In genomic region chr7:133037618-133038017, GRCm38 (mm10) we compare ENCODE assay signal across 11 mouse cellular contexts.
DNase-seq lines count a peak whose midpoint lies in the region; ATAC-seq and TF ChIP-seq lines count a peak whose summit lies in the region.
"Had no signal": no experiment of that assay in that cellular context is flagged by ENCODE, and none has a peak within 500 bp of the region (broad histone marks: within the 10 kb centered on the region; RNA-seq: fewer than 3 reads in every experiment).

No protein-coding gene starts in this region.

- H3K36me3 ChIP-seq in forebrain, embryonic 10.5 days (replicated peaks), result peaks cover 14% of the 10 kb centered on the region; the same call in 1 of the 2 replicates
- no peaks in the 10 kb centered on the region for H3K36me3 ChIP-seq in forebrain, embryonic 16.5 days (ENCODE audit: control insufficient read depth, insufficient read depth)
- no peaks in the 10 kb centered on the region for H3K36me3 ChIP-seq in kidney, postnatal 0 days (ENCODE audit: insufficient read depth, low read length)
- no peaks in the 10 kb centered on the region for H3K36me3 ChIP-seq in intestine, embryonic 15.5 days
- H3K36me3 ChIP-seq: embryonic facial prominence, embryonic 15.5 days had no signal

- peak overlapping the region; percentile 52 for H3K27ac ChIP-seq in forebrain, embryonic 10.5 days
- no peak overlapping the region for H3K27ac ChIP-seq in forebrain, embryonic 16.5 days (ENCODE audit: low read length)
- H3K27ac ChIP-seq in kidney, postnatal 0 days, result peak overlapping the region; percentile 77
- H3K27ac ChIP-seq in intestine, embryonic 15.5 days, result peak overlapping the region; percentile 66
- H3K27ac ChIP-seq: embryonic facial prominence, embryonic 15.5 days; left cerebral cortex, adult 2 months had no signal

- H3K9me3 ChIP-seq in forebrain, embryonic 10.5 days, result no peaks in the 10 kb centered on the region
- H3K9me3 ChIP-seq in forebrain, embryonic 16.5 days (ENCODE audit: control insufficient read depth, low read length), result no peaks in the 10 kb centered on the region
- H3K9me3 ChIP-seq in kidney, postnatal 0 days (replicated peaks; ENCODE audit: low read length), result no peaks in the 10 kb centered on the region
- H3K9me3 ChIP-seq in intestine, embryonic 15.5 days, result no peaks in the 10 kb centered on the region
- H3K9me3 ChIP-seq: embryonic facial prominence, embryonic 15.5 days had no signal

- no peak overlapping the region for H3K4me2 ChIP-seq in forebrain, embryonic 16.5 days (ENCODE audit: low read length)
- H3K4me2 ChIP-seq in kidney, postnatal 0 days (ENCODE audit: low read length), result no peak overlapping the region
- no peak overlapping the region; the same call in 1 of the 2 replicates for H3K4me2 ChIP-seq in intestine, embryonic 15.5 days (replicated peaks)
- H3K4me2 ChIP-seq: embryonic facial prominence, embryonic 15.5 days had no signal

- H3K27me3 ChIP-seq in forebrain, embryonic 10.5 days (ENCODE audit: poor library complexity, severe bottlenecking), result no peaks in the 10 kb centered on the region
- no peaks in the 10 kb centered on the region for H3K27me3 ChIP-seq in forebrain, embryonic 16.5 days (replicated peaks; ENCODE audit: control insufficient read depth, insufficient read depth, low read length)
- H3K27me3 ChIP-seq in kidney, postnatal 0 days (ENCODE audit: insufficient read depth, low read length), result no peaks in the 10 kb centered on the region
- H3K27me3 ChIP-seq in intestine, embryonic 15.5 days (replicated peaks), result no peaks in the 10 kb centered on the region
- H3K27me3 ChIP-seq: embryonic facial prominence, embryonic 15.5 days had no signal

- no peak for DNase-seq in forebrain, embryonic 10.5 days (ENCODE audit: extremely low spot score, low spot score)
- no peak for DNase-seq in kidney, postnatal 0 days (ENCODE audit: low spot score)
- DNase-seq in kidney, adult 8-10 months, result no peak
- DNase-seq in mesoderm, embryonic 11.5 days (ENCODE audit: low read depth, low spot score), result peak; percentile 34
- DNase-seq in cerebellum, adult 8-10 months, result no peak
- no peak for DNase-seq in adrenal gland, adult 8-10 months
- DNase-seq: midbrain, embryonic 14.5 days had no signal

- ATAC-seq in forebrain, embryonic 16.5 days, result no peak
- ATAC-seq in kidney, postnatal 0 days (replicated peaks; ENCODE audit: low FRiP score, low read depth), result no peak
- ATAC-seq in intestine, embryonic 15.5 days, result no peak

- no peak overlapping the region for H3K4me3 ChIP-seq in forebrain, embryonic 10.5 days
- H3K4me3 ChIP-seq in forebrain, embryonic 16.5 days (replicated peaks; ENCODE audit: low read length), result no peak overlapping the region
- no peak overlapping the region for H3K4me3 ChIP-seq in kidney, postnatal 0 days (replicated peaks; ENCODE audit: low read depth, low read length)
- no peak overlapping the region for H3K4me3 ChIP-seq in intestine, embryonic 15.5 days (replicated peaks)
- H3K4me3 ChIP-seq: embryonic facial prominence, embryonic 15.5 days; left cerebral cortex, adult 2 months had no signal

- no peak for TF ChIP-seq CTCF in kidney, postnatal 0 days (IDR thresholded peaks at IDR 0.05; ENCODE audit: low read depth)

- WGBS in forebrain, embryonic 10.5 days, result 56% methylated on average over 4 of the region's 4 CpGs
- 66% methylated on average over 4 of the region's 4 CpGs for WGBS in forebrain, embryonic 16.5 days
- WGBS in kidney, postnatal 0 days, result 35% methylated on average over 4 of the region's 4 CpGs
- 29% methylated on average over 4 of the region's 4 CpGs for WGBS in intestine, embryonic 15.5 days

- H3K4me1 ChIP-seq in forebrain, embryonic 10.5 days, result peaks cover 97% of the 10 kb centered on the region
- H3K4me1 ChIP-seq in forebrain, embryonic 16.5 days (replicated peaks; ENCODE audit: control insufficient read depth, insufficient read depth, low read length), result peaks cover 10% of the 10 kb centered on the region
- peaks cover 48% of the 10 kb centered on the region for H3K4me1 ChIP-seq in kidney, postnatal 0 days (replicated peaks; ENCODE audit: insufficient read depth, low read length)
- H3K4me1 ChIP-seq in intestine, embryonic 15.5 days (replicated peaks), result peaks cover 78% of the 10 kb centered on the region

- H3K9ac ChIP-seq in forebrain, embryonic 16.5 days (replicated peaks; ENCODE audit: low read depth, low read length), result no peak overlapping the region
- no peak overlapping the region for H3K9ac ChIP-seq in kidney, postnatal 0 days (ENCODE audit: low read depth, low read length)
- H3K9ac ChIP-seq in intestine, embryonic 15.5 days, result no peak overlapping the region
- H3K9ac ChIP-seq: embryonic facial prominence, embryonic 15.5 days had no signal
